Mouse (Mus musculus) ES-E14 (cell line): ENCODE data around the gene Tnfaip8l1.

Experiments
- CHD2 ChIP-seq: IDR thresholded peaks from 2 replicates; pipeline ENCODE4 v1.6.1; 2014; ENCODE audit warnings: mild to moderate bottlenecking, low read depth, low read length, inconsistent platforms
- ZC3H11A ChIP-seq: IDR thresholded peaks from 2 replicates; pipeline ENCODE4 v1.6.1; 2012; ENCODE audit warnings: low read depth, mild to moderate bottlenecking, inconsistent platforms, low read length, borderline replicate concordance
- ZNF384 ChIP-seq: IDR thresholded peaks from 2 replicates; pipeline ENCODE4 v1.6.1; 2012; ENCODE audit warnings: low read depth, low read length, inconsistent platforms

DNA sequence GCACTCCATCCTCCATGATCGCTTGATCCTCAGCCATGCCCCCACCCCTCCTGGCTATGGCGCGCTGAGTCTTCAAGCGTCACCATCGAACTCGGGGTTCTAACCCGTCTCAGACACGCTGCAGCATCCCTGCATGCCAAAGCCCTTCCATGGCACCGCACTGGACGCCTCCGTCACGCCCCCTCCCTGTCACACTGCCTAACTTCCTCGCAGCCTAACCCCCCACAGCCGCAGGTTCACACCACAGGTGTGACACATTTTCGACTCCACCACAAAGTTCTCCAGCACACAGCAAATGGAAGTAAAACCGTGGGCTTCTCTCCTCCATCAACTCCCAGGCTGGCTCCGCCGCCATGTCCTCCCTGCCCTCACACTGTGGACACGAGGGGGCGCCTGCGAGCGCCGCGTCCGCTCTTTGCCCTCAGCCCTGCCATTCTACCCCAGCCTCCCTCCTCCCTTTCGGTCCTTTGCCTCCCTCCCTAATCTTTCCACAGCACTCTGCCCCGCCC, 27.8 kb upstream of the Tnfaip8l1 start:
- TF ChIP-seq ZC3H11A: no peak
- TF ChIP-seq ZNF384: no peak
- no peak for TF ChIP-seq CHD2
